Mouse (Mus musculus) cerebellum, adult 2 months (tissue): ENCODE data around the gene Timm10.

ENCODE experiments used
- CTCF ChIP-seq: fragments of 200-500 bp; IDR thresholded peaks from 2 replicates; pipeline ENCODE4 v1.5.1; 2011; ENCODE audit warnings: low read depth, mild to moderate bottlenecking, control low read depth, low read length, moderate library complexity, borderline replicate concordance; ENCODE audit not compliant: insufficient read depth
- POLR2A ChIP-seq: fragments of 200-500 bp; IDR thresholded peaks from 2 replicates; pipeline ENCODE4 v1.6.1; 2011; ENCODE audit warnings: low read length, control low read depth, borderline replicate concordance; ENCODE audit not compliant: insufficient read depth

DNA sequence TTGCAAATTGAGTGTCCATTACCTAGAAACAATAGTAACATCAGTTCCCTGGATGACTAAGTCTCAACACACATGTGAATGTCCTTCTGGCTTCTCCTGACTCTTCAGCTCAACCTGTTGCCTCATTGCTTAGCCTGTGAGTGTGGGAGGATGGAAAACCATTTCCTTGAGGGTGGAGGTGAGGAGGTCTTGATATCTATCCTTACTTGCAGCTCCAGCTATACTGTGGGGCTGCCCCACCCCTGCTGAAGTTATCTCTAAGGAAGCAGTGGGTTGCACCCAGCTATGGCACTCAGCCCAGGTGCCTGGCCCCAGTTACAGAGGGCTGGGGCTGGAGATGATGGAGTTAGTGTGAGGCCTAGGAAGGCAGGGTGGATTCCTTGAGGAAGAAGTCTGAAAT lies 15.1 kb downstream of the Timm10 start:
- no peak for TF ChIP-seq POLR2A
- no peak for TF ChIP-seq CTCF
